Comparison of ENCODE assay signal across 13 mouse cellular contexts in genomic region chr2:103894981-103895676, GRCm38 (mm10).
DNase-seq lines count a peak whose midpoint lies in the region; ATAC-seq lines count a peak whose summit lies in the region.
"Had no signal": no experiment of that assay in that cellular context is flagged by ENCODE, and none has a peak within 500 bp of the region (broad histone marks: within the 10 kb centered on the region; RNA-seq: fewer than 3 reads in every experiment).

No protein-coding gene starts in this region.

- peak; percentile 11 for DNase-seq in kidney, adult 11 months
- DNase-seq in kidney, adult 18-20 months: no peak
- DNase-seq in ZHBTc4 (ENCODE audit: low read depth, low spot score): peak; percentile 29
- peak; percentile 23 to 64 for DNase-seq in kidney, postnatal 4 days
- peak; percentile 31 to 47 for DNase-seq in spleen, postnatal 14 days (ENCODE audit: low spot score in 2 of 2)
- no peak for DNase-seq in right cerebral cortex, adult 2 months (ENCODE audit: low spot score in 2 of 2)
- DNase-seq in adrenal gland, postnatal 25 days: no peak
- DNase-seq: lung, postnatal 10 days; right cerebral cortex, postnatal 14 days; thymus, postnatal 36 days had no signal

- WGBS in midbrain, embryonic 13.5 days: 62% methylated on average over 12 of the region's 12 CpGs

- H3K4me2 ChIP-seq in midbrain, embryonic 13.5 days (replicated peaks): no peak overlapping the region
- H3K4me2 ChIP-seq: hindbrain, embryonic 15.5 days had no signal

- no peak overlapping the region for H3K4me3 ChIP-seq in midbrain, embryonic 13.5 days (replicated peaks)
- H3K4me3 ChIP-seq: hindbrain, embryonic 15.5 days had no signal

- ATAC-seq in midbrain, embryonic 13.5 days: no peak
- ATAC-seq: forebrain, embryonic 14.5 days had no signal

- H3K27ac ChIP-seq in midbrain, embryonic 13.5 days: no peak overlapping the region
- H3K27ac ChIP-seq: hindbrain, embryonic 15.5 days had no signal

- H3K27me3 ChIP-seq in midbrain, embryonic 13.5 days: no peaks in the 10 kb centered on the region
- H3K27me3 ChIP-seq: hindbrain, embryonic 15.5 days had no signal

- H3K9me3 ChIP-seq in midbrain, embryonic 13.5 days: no peaks in the 10 kb centered on the region
- H3K9me3 ChIP-seq: hindbrain, embryonic 15.5 days had no signal

- no peak overlapping the region for H3K9ac ChIP-seq in midbrain, embryonic 13.5 days (replicated peaks)
- H3K9ac ChIP-seq: hindbrain, embryonic 15.5 days had no signal

- H3K4me1 ChIP-seq in midbrain, embryonic 13.5 days (replicated peaks): peaks cover 10% of the 10 kb centered on the region

- no peaks in the 10 kb centered on the region for H3K36me3 ChIP-seq in midbrain, embryonic 13.5 days
- H3K36me3 ChIP-seq: hindbrain, embryonic 15.5 days had no signal

Comparison
In these comparisons a context has a peak if more than half of its experiments do, and no peak if none do; other contexts are left out.
1. DNase-seq: peak in kidney, adult 11 months (single experiment), ZHBTc4 (single experiment), kidney, postnatal 4 days (2 of 2) and spleen, postnatal 14 days (2 of 2); none in kidney, adult 18-20 months (single experiment), right cerebral cortex, adult 2 months (0 of 2) and adrenal gland, postnatal 25 days (single experiment).